Mouse (Mus musculus) gastrocnemius, adult 8-10 months (tissue): ENCODE measurements around the gene Myh14. TPM values are rescaled to one million over a fixed set of nuclear protein-coding genes. Genes with fewer than 3 reads are reported as not detected.
A peak's percentile ranks its signal among the peaks of the same experiment; 100 is the strongest.

Experiments used
- DNase-seq, 2 experiments: peaks; one replicate each; pipeline ENCODE4 v3.0.0; 2022; ENCODE audit warnings: low spot score in 2 of 2
- total RNA-seq, 4 experiments: library from RNA; stranded (reverse); gene quantifications; 2 replicates each; pipeline ENCODE4 v1.2.4; 2022

The Myh14 gene
- total RNA-seq, 4 experiments from 2014 or later, result 38.7 to 58.3 (median 42.5) TPM

DNA sequence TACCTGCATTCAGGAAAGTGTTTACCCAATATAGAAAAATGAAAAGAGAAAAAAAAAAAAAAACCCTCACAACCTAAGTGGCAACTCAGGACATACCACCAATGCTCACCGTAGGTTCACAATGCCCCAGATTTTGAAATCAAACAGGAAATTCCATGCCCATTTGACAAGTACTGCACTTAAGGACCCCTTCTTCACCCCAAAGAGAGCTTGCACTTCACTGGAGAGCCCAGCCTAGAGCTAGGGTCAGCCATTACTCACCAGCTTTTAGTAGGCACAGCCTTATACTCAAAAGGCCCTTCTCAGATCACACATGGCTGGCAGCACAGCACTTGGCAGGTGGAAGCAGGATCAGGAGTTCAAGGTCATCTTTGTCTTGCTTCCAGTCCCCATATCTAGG, 87.5 kb downstream of the Myh14 start:
- DNase-seq, result no peak

DNA sequence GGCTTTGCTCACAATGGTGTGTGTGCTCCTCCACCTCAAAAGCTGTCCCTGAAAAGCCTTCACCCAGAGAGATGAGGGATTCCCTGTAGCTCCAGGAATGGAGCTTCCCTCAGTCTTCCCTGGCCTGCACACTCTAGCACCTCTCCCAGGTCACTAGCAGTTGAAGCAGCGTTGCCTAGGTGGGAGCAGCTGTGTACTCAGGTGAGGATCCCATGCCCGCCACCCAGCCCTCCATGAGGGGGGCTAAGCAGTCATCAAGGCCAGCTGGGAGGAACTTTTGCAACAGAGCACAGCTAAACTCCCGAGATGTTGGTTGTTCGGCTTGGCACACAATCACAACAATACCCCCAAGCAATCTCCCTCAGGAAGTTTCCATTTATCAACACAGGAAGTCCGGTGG, 87.9 kb downstream of the Myh14 start:
- no peak for DNase-seq

DNA sequence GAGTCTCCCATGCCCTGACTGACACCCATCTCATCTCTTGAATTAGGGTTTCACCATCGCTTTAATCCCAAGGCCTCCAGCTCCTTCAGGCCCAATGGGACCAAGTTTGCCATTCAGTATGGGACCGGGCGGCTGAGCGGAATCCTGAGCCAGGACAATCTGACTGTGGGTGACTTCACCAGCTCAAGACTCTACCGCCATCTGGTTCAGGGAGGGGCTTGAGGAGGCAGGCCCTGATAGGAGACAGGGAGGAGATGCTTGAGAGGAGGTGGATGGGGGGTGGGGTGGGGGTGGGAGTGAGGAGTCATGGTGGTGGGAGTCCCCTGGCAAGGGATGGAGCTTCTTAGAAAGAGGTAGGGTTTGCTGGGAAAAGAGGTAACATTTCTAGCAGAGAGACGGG, 89.0 kb downstream of the Myh14 start:
- DNase-seq, result no peak

DNA sequence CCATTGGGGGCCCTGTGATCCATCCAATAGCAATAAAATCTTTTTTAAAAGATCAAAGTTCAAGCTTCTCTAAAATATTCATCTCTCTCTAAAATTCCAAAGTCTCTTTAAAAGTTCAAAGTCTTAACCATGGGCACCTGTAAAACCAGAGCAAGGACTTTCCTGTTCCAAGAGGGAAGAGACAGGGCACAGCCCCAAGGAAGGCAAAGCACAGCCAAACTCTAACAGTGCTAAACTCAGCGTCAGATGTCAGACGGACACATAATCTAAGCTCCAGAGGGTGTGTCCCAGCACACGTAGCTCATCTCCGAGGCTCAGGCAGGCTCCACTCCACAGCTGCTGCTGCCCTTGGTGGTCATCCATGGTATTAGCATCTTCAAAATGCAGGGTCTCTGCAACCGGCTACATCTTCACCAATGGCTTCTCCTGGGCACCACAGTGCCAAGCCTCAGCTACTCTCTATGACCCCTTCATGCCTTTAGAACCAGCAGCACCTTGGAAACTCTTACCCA, 94.3 kb downstream of the Myh14 start:
- no peak for DNase-seq

DNA sequence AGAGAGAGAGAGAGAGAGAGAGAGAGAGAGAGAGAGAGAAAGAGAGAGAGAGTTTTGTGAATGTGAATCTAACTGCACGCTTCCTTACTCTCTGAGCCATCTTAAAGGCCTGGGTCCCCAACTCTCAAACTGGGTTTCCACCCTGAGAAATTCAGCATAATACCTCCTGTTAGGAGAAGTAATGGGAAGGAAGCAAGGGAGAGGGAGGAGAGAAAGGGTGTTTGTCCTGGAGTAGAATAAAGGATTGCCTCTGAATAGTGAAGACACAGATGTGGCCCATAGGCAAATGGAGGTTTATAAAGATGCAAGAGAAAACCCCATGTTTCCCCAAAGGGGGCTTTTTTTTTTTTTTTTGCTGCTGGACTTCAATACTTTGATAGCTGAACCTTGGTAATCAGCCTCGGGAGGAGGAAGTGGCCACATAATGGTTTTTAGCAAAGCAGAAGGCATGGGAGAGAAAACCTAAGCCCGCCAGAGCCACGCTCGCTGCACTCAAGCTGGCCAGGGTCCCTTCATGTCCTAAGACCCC, 97.6 kb downstream of the Myh14 start:
- DNase-seq, result no peak

DNA sequence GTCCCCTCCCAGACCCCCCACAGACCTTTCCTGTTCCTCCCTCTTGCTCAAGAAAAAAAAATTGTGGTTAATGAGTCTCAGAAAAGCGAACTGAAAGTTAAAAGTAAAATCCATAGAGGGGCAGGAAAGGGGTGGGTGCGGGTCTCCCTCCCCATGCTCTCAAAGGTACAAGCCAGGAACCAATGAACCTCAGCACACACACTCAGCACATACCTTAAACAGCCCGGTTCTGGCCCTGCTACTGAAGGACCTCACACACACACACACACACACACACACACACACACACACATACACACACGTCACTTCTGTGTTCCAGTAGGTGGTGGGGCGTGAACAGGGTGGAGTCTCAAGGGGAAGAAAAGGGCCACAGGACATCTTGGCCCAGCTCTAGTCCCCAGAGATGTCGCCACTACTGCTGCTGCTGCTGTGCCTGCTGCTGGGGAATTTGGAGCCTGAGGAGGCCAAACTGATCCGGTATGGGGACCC, 98.4 kb downstream of the Myh14 start, which contains the start of gene Napsa:
TSS of gene Napsa (plus strand) at position 168 of the 489 bp plus-strand sequence.
- DNase-seq, result no peak

DNA sequence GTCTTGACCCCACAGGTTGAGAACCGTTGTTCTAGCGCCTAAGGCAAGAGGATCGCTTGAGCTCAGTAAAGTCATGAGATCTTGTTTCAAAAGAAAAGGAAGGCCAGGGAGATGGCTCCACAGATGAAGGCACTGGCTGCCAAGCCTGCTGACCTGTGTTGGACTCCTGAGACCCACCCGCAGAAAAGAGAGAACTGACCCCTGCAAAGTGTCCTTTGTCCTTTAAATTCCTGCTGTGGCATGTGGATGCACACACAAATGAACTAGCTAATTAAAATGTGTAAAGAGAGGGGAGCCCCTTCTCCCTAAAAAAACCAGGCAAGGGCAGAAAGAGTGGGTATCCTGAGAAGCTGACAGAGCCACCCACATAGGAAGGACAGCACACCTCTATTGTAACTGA, 98.8 kb downstream of the Myh14 start:
- DNase-seq, result no peak

DNA sequence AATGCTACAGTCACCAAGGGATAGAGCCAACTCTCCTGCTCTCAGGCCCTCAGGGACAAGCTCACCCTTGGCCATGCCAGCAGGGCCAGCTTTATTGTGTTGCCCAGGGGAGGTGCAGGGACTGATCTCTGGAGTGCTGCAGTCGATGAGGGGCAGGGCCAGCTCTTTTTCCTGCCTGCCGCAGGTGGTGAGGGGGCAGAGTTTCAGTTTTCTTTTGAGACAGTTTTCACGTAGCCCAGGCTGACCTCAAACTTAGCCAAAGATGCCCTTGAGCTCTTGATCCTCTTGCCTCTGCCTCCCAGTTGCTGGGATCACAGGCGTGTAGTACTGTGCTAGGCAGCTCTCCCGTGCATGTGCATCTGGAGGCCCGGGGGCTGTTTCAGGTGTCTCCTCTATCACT, 99.7 kb downstream of the Myh14 start:
- DNase-seq, result no peak

DNA sequence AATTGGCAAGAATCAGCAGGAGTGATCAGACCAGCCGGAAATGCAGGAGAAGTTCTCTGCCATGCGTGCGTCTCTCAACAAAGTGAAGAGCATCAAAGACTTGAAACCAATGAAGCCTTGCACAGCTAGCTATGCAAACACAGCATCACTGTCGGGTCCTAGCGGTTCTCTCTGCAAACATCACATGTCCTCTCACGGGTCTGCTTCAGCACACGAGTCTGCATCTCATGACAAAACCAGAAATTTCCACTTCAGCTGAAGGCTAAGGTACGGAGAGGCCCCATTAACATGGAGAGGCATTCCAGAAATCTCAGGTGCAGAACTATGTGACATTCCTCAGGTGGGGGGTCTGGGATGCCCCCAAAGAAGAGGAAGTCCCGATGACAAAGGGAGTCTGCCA, 101.8 kb downstream of the Myh14 start:
- no peak for DNase-seq

DNA sequence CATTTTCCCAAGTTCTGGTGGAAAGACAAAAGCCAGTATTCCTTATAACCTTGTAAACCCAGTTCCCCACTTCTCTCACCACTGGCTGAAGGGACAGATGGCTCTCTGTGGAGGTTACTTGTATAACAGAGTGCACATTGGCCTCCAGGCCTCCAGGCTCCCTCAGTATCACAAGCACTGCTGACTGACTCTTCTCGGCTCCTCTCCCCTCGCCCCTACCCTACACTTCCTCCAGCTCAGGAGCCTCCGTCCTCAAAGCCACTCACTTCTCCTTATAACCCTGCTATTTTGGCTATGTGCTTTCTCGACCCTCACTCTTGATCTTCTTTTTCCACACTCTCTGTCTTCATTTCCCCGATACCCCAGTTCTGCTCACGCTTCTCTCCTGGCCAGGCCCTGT, 105.2 kb downstream of the Myh14 start:
- DNase-seq, result no peak

DNA sequence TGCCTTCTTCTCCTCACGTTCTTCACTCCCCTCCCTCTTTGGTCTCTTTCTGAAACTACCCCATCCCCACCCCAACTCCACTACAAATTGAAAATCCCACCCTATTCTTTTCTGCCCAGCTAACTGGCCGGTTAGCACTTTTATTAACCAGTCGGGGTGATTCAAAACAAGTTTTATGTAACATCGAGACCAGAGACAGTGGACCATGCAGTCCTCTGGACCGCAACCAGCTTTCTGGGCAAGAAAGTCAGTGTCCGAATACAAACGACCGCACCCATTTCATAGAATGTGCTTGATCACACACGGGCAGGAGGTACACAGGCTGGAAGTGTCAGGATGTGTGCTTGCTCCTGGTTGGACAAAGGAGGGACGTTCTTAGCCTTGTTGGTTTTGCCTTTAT, 106.2 kb downstream of the Myh14 start:
- no peak for DNase-seq

DNA sequence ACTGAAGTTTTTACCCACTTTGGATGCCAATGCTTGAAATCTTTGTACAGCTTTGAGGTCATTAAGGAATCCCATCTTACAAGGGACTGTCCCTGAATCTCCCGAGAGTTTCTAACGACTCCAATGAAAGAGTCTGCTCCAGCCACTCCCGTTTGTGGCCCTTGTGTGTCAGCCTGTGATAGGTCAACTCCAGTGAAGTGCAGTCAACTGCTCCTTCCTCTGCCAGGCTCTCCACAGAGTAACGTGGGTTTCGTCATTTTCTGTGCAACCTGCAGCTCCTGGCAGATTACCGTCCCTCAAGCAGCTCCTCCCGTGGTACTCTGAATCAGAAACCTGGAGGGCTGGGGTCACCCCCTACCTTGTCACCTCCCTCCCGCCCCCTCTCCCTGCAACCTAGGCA, 107.4 kb downstream of the Myh14 start:
- DNase-seq, result no peak

DNA sequence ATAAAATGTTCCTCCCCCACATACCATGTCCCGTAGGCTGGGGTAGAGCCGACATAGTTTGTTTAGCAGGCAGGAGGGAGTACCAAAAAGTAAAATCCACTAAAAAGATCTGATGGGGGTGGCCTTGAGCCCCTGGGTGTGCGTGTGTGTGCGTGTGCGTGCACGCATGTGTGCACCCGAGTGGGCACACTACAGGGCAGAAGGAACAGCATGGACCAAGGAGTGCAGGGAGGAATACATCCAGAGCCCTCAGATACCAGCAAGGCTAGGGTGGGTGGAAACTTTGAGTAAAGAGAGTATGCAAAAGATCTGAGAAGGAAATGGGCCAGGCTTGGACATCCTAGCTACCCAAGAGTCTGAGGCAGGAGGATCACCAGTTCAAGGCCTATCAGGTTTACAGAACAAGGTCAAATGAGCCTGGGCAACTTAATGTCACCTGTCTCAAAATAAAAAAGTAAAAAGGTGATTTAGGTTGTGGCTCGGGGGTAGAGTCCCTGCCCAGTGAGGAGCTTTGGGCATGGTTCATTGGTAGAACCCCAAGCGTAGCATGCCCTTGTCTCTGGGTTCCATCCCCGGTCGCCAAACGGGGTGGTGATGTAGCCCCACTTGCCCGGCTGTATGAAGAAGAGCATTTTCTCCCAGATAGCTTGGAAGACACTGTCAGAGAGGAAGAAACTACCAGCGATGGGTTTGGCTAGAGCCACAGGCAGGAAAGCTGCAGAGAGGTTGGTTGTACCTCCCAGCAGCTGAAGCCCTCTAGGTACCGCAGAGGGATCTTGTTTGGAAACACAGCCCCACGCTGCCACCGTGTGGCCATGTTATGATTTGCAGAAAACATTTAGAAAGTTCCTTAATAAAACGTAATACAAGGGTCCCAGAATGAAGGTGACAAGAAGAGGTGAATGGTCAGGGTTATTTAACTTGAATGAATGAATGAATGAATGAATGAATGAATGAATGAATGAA, 109.9 kb downstream of the Myh14 start:
- DNase-seq, result peak; percentile 40 to 54

DNA sequence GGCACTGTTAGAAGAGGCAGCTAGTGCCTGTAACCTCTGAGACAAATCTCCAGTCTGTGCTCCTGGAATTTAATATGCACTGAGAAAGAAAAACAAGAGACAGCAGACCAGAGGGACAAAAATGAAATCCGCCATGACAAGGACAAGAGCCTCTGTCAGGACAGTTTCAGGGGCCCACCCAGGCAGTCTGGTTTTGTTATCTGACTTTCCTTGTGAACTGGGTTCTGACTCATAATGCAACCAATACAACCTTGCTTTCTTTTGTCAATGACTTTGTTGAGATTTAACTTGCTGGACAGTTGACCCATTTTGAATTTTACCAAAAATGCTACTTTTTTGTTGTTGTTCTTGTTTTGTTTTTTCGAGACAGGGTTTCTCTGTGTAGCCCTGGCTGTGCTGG, 113.0 kb downstream of the Myh14 start:
- DNase-seq, result no peak

Other genes starting within 250 kb of the Myh14 start
- under 1 TPM; 0.10 to 0.27 (median 0.11) TPM for gene Lrrc4b, start 241.8 kb downstream of the Myh14 start, total RNA-seq
- under 1 TPM in 1 of 4 experiments, not detected in 3; 0.29 TPM for gene Aspdh, start 205.5 kb downstream of the Myh14 start, total RNA-seq
- 10 to 100 TPM; 48.9 to 66.1 (median 56.3) TPM for gene Josd2, start 202.9 kb downstream of the Myh14 start, total RNA-seq
- 10 to 100 TPM; 48.6 to 53.7 (median 51.8) TPM for gene Emc10, start 174.3 kb downstream of the Myh14 start, total RNA-seq
- 1 to 10 TPM; 3.4 to 5.4 (median 4.4) TPM for gene Fam71e1, start 174.3 kb downstream of the Myh14 start, total RNA-seq
- 1,000 to 10,000 TPM; 5,017 to 5,674 (median 5,484) TPM for gene Mybpc2, start 146.2 kb downstream of the Myh14 start, total RNA-seq
- gene Spib, start 138.8 kb downstream of the Myh14 start, total RNA-seq, result not detected
- 1 to 10 TPM; 4.6 to 5.9 (median 5.4) TPM for gene Pold1, start 122.0 kb downstream of the Myh14 start, total RNA-seq
- gene Nr1h2, start 116.9 kb downstream of the Myh14 start, total RNA-seq, result 10 to 100 TPM; 38.0 to 45.8 (median 40.1) TPM
- gene Napsa, start 98.5 kb downstream of the Myh14 start, total RNA-seq, result under 1 TPM in 3 of 4 experiments, not detected in 1; 0.22 to 0.46 (median 0.40) TPM
- 1 to 10 TPM; 3.6 to 5.1 (median 4.5) TPM for gene Kcnc3, start 80.2 kb downstream of the Myh14 start, total RNA-seq
- not detected for gene Izumo2, start 37.9 kb upstream of the Myh14 start, total RNA-seq
- gene Vrk3, start 77.6 kb upstream of the Myh14 start, total RNA-seq, result 10 to 100 TPM; 19.9 to 23.5 (median 21.6) TPM
- gene Zfp473, start 80.2 kb upstream of the Myh14 start, total RNA-seq, result under 1 TPM in 1 of 4 experiments, not detected in 3; 0.13 TPM
- gene Nup62, start 145.2 kb upstream of the Myh14 start, total RNA-seq, result 10 to 100 TPM; 18.8 to 25.8 (median 22.7) TPM
- 1 to 10 TPM; 1.8 to 4.4 (median 2.6) TPM for gene Il4i1, start 145.5 kb upstream of the Myh14 start, total RNA-seq
- 10 to 100 TPM; 71.2 to 97.1 (median 77.4) TPM for gene Atf5, start 145.8 kb upstream of the Myh14 start, total RNA-seq
- gene Akt1s1, start 178.1 kb upstream of the Myh14 start, total RNA-seq, result 100 to 1,000 TPM; 139 to 158 (median 141) TPM
- 10 to 100 TPM; 58.9 to 71.3 (median 63.3) TPM for gene Tbc1d17, start 178.2 kb upstream of the Myh14 start, total RNA-seq
- 10 to 100 TPM; 21.2 to 23.9 (median 22.4) TPM for gene Pnkp, start 186.3 kb upstream of the Myh14 start, total RNA-seq
- 100 to 1,000 TPM; 146 to 178 (median 160) TPM for gene Ptov1, start 198.9 kb upstream of the Myh14 start, total RNA-seq
- 10 to 100 TPM; 64.0 to 79.1 (median 71.0) TPM for gene Med25, start 221.9 kb upstream of the Myh14 start, total RNA-seq
- 10 to 100 TPM; 17.4 to 27.1 (median 18.7) TPM for gene Fuz, start 225.2 kb upstream of the Myh14 start, total RNA-seq